Mouse (Mus musculus) kidney, adult 2 months (tissue): ENCODE data around the gene Mc1r.

Source experiments
- CTCF ChIP-seq: fragments of 200-500 bp; conservative IDR thresholded peaks from 2 replicates; pipeline ENCODE4 v1.5.1; 2011; ENCODE audit warnings: low read depth, mild to moderate bottlenecking, control low read depth, low read length, moderate library complexity, mixed read lengths; ENCODE audit not compliant: insufficient read depth, insufficient read length
- POLR2A ChIP-seq: fragments of 200-500 bp; IDR thresholded peaks from one replicate; pipeline ENCODE4 v1.6.1; 2011; ENCODE audit warnings: low read depth, low read length, control low read depth

DNA sequence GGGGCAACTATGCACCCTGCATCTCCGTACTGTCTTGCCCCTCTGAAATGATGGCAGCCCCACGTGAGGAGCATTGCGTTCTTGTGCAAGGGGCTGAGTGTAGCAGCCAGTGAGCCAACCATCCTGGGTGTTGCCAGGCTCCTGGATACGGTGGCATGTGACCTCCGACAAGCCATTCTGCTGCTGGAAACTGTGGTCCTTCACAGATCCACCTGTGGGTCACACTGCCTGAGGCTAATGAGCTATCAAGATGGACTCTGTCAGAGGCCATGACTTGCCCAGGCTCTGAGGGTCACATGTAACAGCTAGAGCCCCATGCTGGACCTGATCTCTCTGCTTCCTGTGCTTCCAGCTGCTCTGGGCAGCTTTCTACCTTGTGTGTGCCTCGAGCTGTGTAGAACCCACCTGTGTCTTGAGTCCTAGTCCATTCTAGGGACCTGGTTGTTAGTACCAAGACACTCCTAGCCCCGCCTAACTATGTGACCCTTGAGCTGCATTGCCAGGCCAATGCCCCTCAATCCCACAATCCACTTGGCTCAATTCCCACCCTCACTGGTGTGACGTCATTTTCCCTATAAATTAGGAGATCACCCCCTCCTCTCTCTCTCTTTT is 10.1 kb downstream of the Mc1r start:
- TF ChIP-seq CTCF: no peak
- no peak for TF ChIP-seq POLR2A
